Mouse (Mus musculus) liver, postnatal 0 days (tissue): ENCODE measurements around the gene Ahdc1. TPM values are rescaled to one million over a fixed set of nuclear protein-coding genes. Genes with fewer than 3 reads are reported as not detected.

Source experiments
- ATAC-seq: fragments of 200-750 bp; cut with Nextera tagmentation; 2 replicates; pipeline ENCODE4 v1.8.0; 2017; ENCODE audit warnings: mild to moderate bottlenecking, moderate library complexity
- DNase-seq: peaks from one replicate; pipeline ENCODE4 v3.0.0-alpha.2; 2016
- H3K27ac ChIP-seq: fragments of 300-500 bp; sonication (generic); 2 replicates; pipeline ENCODE4 v1.5.1; 2014; ENCODE audit warnings: antibody characterized with exemption, moderate library complexity, mild to moderate bottlenecking, low read depth
- H3K27me3 ChIP-seq: fragments of 300-500 bp; sonication (generic); 2 replicates; pipeline ENCODE4 v1.6.1; 2014; ENCODE audit warnings: low read length, control low read depth, mixed read lengths; ENCODE audit not compliant: insufficient read depth
- H3K36me3 ChIP-seq: fragments of 300-500 bp; sonication (generic); replicated peaks from 2 replicates; pipeline ENCODE4 v1.6.1; 2014; ENCODE audit warnings: mild to moderate bottlenecking, control low read depth, low read length, moderate library complexity, mixed read lengths; ENCODE audit not compliant: insufficient read depth
- H3K4me1 ChIP-seq: fragments of 300-500 bp; sonication (generic); 2 replicates; pipeline ENCODE4 v1.6.1; 2014; ENCODE audit warnings: antibody characterized with exemption, mild to moderate bottlenecking, control low read depth; ENCODE audit not compliant: insufficient read depth
- H3K4me2 ChIP-seq: fragments of 300-500 bp; sonication (generic); 2 replicates; pipeline ENCODE4 v1.6.1; 2014; ENCODE audit warnings: low read depth, mild to moderate bottlenecking, low read length, moderate library complexity, mixed read lengths
- H3K4me3 ChIP-seq: fragments of 300-500 bp; sonication (generic); 2 replicates; pipeline ENCODE4 v1.5.1; 2014; ENCODE audit warnings: low read depth, low read length
- H3K9ac ChIP-seq: fragments of 300-500 bp; sonication (generic); replicated peaks from 2 replicates; pipeline ENCODE4 v1.6.1; 2014; ENCODE audit warnings: mild to moderate bottlenecking, moderate library complexity
- H3K9me3 ChIP-seq: fragments of 300-500 bp; sonication (generic); 2 replicates; pipeline ENCODE4 v1.6.1; 2016; ENCODE audit warnings: mild to moderate bottlenecking, control low read depth, low read length, mixed read lengths
- CTCF ChIP-seq: sonication (generic); IDR thresholded peaks from 2 replicates; pipeline ENCODE4 v1.5.1; 2016; ENCODE audit warnings: antibody characterized with exemption, low read depth
- EP300 ChIP-seq: IDR thresholded peaks from 2 replicates; pipeline ENCODE4 v1.6.1; 2016; ENCODE audit warnings: antibody characterized with exemption, low read depth, mild to moderate bottlenecking
- WGBS: fragments of 180-500 bp; shearing (Covaris S2); extraction: QIAGEN DNeasy Blood & Tissue Kit; methylation state at CpG from one replicate; pipeline ENCODE4 v1.1.7; 2014; ENCODE audit not compliant: insufficient replicate concordance; 5-methylcytosine and 5-hydroxymethylcytosine counted together
- polyA plus RNA-seq: library from polyadenylated mRNA; unstranded; fragments of >200 nt; fragmentation: Nextera tagmentation; extraction: Ambion mirVana; gene quantifications from 2 replicates; pipeline ENCODE4 v1.2.1, GENCODE M21; 2015

The Ahdc1 gene
- polyA plus RNA-seq, 1 experiment from 2014 or later: 0.87 TPM

GRCm38 (mm10) chr4:133052029-133052745 lies 41.1 kb downstream of the Ahdc1 start:
- no peak overlapping the region for H3K4me2 ChIP-seq
- H3K4me1 ChIP-seq: peaks cover 30% of the 10 kb centered on the region
- ATAC-seq: no peak
- no peak overlapping the region for H3K27ac ChIP-seq
- DNase-seq: no peak
- 58% methylated on average over 6 of the region's 6 CpGs for WGBS
- no peak overlapping the region for H3K4me3 ChIP-seq
- H3K27me3 ChIP-seq: no peaks in the 10 kb centered on the region
- TF ChIP-seq CTCF (no peak), EP300 (no peak)
- H3K9ac ChIP-seq: no peak overlapping the region
- no peaks in the 10 kb centered on the region for H3K9me3 ChIP-seq
- H3K36me3 ChIP-seq: no peaks in the 10 kb centered on the region

GRCm38 (mm10) chr4:133052995-133053572 lies 42.0 kb downstream of the Ahdc1 start:
- TF ChIP-seq EP300 (no peak), CTCF (no peak)
- H3K4me3 ChIP-seq: no peak overlapping the region
- no peak overlapping the region for H3K27ac ChIP-seq
- ATAC-seq (no peak), DNase-seq (no peak)
- no peaks in the 10 kb centered on the region for H3K9me3 ChIP-seq
- WGBS: 78% methylated on average over 13 of the region's 13 CpGs
- H3K36me3 ChIP-seq: no peaks in the 10 kb centered on the region
- H3K27me3 ChIP-seq: no peaks in the 10 kb centered on the region
- H3K4me1 ChIP-seq: peaks cover 39% of the 10 kb centered on the region
- H3K9ac ChIP-seq: no peak overlapping the region
- H3K4me2 ChIP-seq: no peak overlapping the region

- ATAC-seq (no peak), DNase-seq (no peak)
- no peak for TF ChIP-seq CTCF
- no peak for TF ChIP-seq EP300
- Histone ChIP-seq H3K9ac (no peak overlapping the region), H3K4me1 (peaks cover 49% of the 10 kb centered on the region), H3K9me3 (no peaks in the 10 kb centered on the region), H3K36me3 (no peaks in the 10 kb centered on the region), H3K4me2 (no peak overlapping the region), H3K27me3 (no peaks in the 10 kb centered on the region), H3K4me3 (no peak overlapping the region), H3K27ac (no peak overlapping the region)
- WGBS: 75% methylated on average over 6 of the region's 6 CpGs
Observed at GRCm38 (mm10) chr4:133054530-133054929, 43.5 kb downstream of the Ahdc1 start.

DNA sequence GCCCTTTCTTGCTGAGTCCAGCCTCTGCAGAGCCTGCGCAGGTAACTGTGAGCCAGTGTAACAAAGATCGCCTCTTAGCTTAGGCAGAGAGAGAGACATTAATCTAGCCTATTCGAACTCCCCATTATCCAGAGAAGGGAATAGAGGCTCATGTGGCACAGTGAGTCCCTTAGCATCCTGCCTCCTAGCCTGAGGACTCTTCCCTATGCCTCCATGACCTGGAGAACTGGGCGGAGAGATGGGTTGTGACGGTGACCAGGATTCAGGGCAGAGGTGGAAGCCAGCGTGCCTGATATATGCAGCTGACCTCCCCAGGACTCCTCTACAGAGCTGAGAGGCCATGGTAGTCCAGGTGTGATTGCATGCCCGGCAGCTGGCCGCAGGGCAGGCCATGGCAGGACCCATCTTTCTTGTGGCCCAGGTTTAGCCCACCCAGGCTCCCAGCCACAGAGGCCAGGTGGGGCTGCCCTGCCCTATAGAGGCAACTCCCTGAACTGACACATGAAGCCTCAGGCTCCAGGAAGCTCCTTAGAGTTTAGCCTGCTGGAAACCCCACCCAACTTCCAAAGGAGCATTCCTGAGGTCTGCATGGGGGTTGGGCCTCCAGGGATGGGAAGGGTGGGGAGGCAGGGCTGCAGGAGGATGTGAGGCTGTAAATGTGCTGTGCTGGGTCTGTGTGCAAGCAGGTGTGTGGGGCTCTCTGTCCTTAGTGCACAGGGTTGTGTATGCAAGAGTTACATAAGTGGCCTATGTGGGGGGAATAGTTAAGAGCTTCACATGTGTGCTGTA lies 44.3 kb downstream of the Ahdc1 start:
- DNase-seq (no peak), ATAC-seq (no peak; the same call in 1 of the 2 replicates)
- 81% methylated on average over 8 of the region's 8 CpGs for WGBS
- Histone ChIP-seq H3K4me1 (peaks cover 46% of the 10 kb centered on the region), H3K4me3 (no peak overlapping the region), H3K36me3 (no peaks in the 10 kb centered on the region; the same call in 1 of the 2 replicates), H3K27me3 (no peaks in the 10 kb centered on the region), H3K9ac (no peak overlapping the region), H3K27ac (peak overlapping the region; percentile 71), H3K4me2 (no peak overlapping the region), H3K9me3 (no peaks in the 10 kb centered on the region)
- TF ChIP-seq EP300: no peak
- no peak for TF ChIP-seq CTCF

- H3K9ac ChIP-seq: peak overlapping the region; percentile 22; the same call in 1 of the 2 replicates
- peak overlapping the region; percentile 72 for H3K4me2 ChIP-seq
- H3K9me3 ChIP-seq: no peaks in the 10 kb centered on the region
- H3K36me3 ChIP-seq: peaks cover 4% of the 10 kb centered on the region
- no peaks in the 10 kb centered on the region for H3K27me3 ChIP-seq
- peak overlapping the region; percentile 71 for H3K27ac ChIP-seq
- H3K4me3 ChIP-seq: peak overlapping the region; percentile 36
- 2% methylated on average over 15 of the region's 15 CpGs for WGBS
- peaks cover 43% of the 10 kb centered on the region for H3K4me1 ChIP-seq
- DNase-seq (peak; percentile 89), ATAC-seq (peak; percentile 78)
- TF ChIP-seq CTCF (peak; percentile 88), EP300 (no peak)
Observed at GRCm38 (mm10) chr4:133056069-133056890, 45.2 kb downstream of the Ahdc1 start.
